Mouse (Mus musculus) limb, embryonic 15.5 days (tissue): ENCODE measurements around the gene Aqp1. TPM values are rescaled to one million over a fixed set of nuclear protein-coding genes. Genes with fewer than 3 reads are reported as not detected.

Source experiments
- ATAC-seq: fragments of 200-750 bp; cut with Nextera tagmentation; 2 replicates; pipeline ENCODE4 v1.8.0; 2017; ENCODE audit warnings: low read depth, moderate TSS enrichment; ENCODE audit not compliant: insufficient number of reproducible peaks, low FRiP score, low TSS enrichment
- H3K27ac ChIP-seq: fragments of 300-500 bp; sonication (generic); 2 replicates; pipeline ENCODE4 v1.5.1; 2015; ENCODE audit warnings: moderate library complexity, mild to moderate bottlenecking, inconsistent platforms
- H3K27me3 ChIP-seq: fragments of 300-500 bp; sonication (generic); 2 replicates; pipeline ENCODE4 v1.6.1; 2015; ENCODE audit warnings: inconsistent platforms
- H3K36me3 ChIP-seq: fragments of 300-500 bp; sonication (generic); 2 replicates; pipeline ENCODE4 v1.6.1; 2015; ENCODE audit warnings: inconsistent platforms
- H3K4me1 ChIP-seq: fragments of 300-500 bp; sonication (generic); 2 replicates; pipeline ENCODE4 v1.6.1; 2015; ENCODE audit warnings: inconsistent platforms
- H3K4me2 ChIP-seq: fragments of 300-500 bp; sonication (generic); 2 replicates; pipeline ENCODE4 v1.6.1; 2015; ENCODE audit warnings: mild to moderate bottlenecking, inconsistent platforms
- H3K4me3 ChIP-seq: fragments of 300-500 bp; sonication (generic); 2 replicates; pipeline ENCODE4 v1.5.1; 2015; ENCODE audit warnings: mild to moderate bottlenecking, inconsistent platforms
- H3K9ac ChIP-seq: fragments of 300-500 bp; sonication (generic); 2 replicates; pipeline ENCODE4 v1.6.1; 2015; ENCODE audit warnings: inconsistent platforms
- H3K9me3 ChIP-seq: fragments of 300-500 bp; sonication (generic); 2 replicates; pipeline ENCODE4 v1.6.1; 2016; ENCODE audit warnings: inconsistent platforms
- WGBS: fragments of 180-500 bp; shearing (Covaris S2); methylation state at CpG from one replicate; pipeline ENCODE4 v1.1.7; 2015; 5-methylcytosine and 5-hydroxymethylcytosine counted together
- polyA plus RNA-seq: library from polyadenylated mRNA; unstranded; fragments of >200 nt; fragmentation: Nextera tagmentation; extraction: Ambion mirVana; gene quantifications from 2 replicates; pipeline ENCODE4 v1.2.1, GENCODE M21; 2015

Gene Aqp1
- polyA plus RNA-seq, 1 experiment from 2014 or later: 122 TPM

GRCm38 (mm10) chr6:55367126-55367525 lies 30.9 kb downstream of the Aqp1 start:
- Histone ChIP-seq H3K9me3 (no peaks in the 10 kb centered on the region; the same call in 1 of the 2 replicates), H3K9ac (no peak overlapping the region), H3K36me3 (no peaks in the 10 kb centered on the region), H3K4me3 (no peak overlapping the region), H3K4me2 (no peak overlapping the region), H3K4me1 (no peaks in the 10 kb centered on the region), H3K27ac (no peak overlapping the region), H3K27me3 (no peaks in the 10 kb centered on the region)
- no peak for ATAC-seq

DNA sequence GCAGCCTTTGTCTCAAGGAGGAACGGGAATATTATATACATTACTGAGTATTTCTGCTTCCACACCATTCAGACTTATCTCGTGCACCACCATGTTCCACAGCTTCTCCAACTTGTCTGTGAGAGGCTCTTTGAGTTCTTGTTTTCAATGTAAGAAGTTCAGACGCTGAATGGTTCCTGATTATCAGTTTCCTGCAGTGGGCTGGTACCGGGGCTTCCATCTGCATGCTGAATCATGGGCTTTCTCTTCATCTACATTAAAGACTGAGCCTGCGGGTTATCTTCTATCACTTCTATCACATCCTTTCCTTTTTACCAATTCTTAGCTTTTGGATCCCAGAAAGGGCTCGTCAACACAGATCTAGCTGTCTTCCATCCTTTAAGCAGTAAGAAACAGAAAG lies 34.6 kb downstream of the Aqp1 start:
- Histone ChIP-seq H3K36me3 (no peaks in the 10 kb centered on the region), H3K4me2 (no peak overlapping the region), H3K27ac (no peak overlapping the region), H3K9me3 (no peaks in the 10 kb centered on the region; the same call in 1 of the 2 replicates), H3K4me1 (peaks cover 2% of the 10 kb centered on the region; the same call in 1 of the 2 replicates), H3K4me3 (no peak overlapping the region), H3K9ac (no peak overlapping the region), H3K27me3 (no peaks in the 10 kb centered on the region)
- ATAC-seq: no peak
- WGBS: 86% methylated on average over 6 of the region's 6 CpGs

- H3K27me3 ChIP-seq: no peaks in the 10 kb centered on the region; the same call in 1 of the 2 replicates
- H3K27ac ChIP-seq: no peak within 1 kb of the TSS
- no peak within 1 kb of the TSS for H3K4me3 ChIP-seq
- no peaks in the 10 kb centered on the region for H3K36me3 ChIP-seq
- WGBS: 68% methylated on average over 6 of the region's 6 CpGs
- no peak within 1 kb of the TSS for H3K9ac ChIP-seq
- no peak within 1 kb of the TSS for H3K4me2 ChIP-seq
- H3K9me3 ChIP-seq: no peaks in the 10 kb centered on the region; the same call in 1 of the 2 replicates
- 0 out of 2 replicates have a peak, but pooled peaks have one; percentile 9 for ATAC-seq
- peaks cover 2% of the 10 kb centered on the region; the same call in 1 of the 2 replicates for H3K4me1 ChIP-seq
These were observed 39.8 kb downstream of the Aqp1 start, which contains the start of gene Ghrhr for GRCm38 (mm10) chr6:55376076-55376475. TSS of gene Ghrhr (plus strand) at chr6:55376295.

DNA sequence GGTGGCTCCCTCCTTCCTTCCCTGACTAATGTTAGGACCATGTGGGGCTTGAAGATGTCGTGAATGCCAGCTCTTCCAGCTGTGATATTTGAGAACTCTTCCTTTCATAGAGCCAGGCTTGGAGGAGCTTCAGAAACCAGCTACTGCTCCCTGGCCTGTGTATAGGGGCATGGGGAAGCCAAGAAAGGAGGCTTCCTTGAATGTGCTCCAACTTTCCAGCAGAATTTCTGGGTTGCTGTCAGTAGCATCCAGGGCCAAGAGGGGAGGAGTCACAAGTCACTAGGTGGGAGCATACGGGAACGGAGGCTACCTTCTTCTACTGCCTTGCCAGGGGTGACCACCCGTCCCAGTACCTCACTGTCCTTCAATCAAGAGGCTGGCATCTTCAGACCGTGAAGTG lies 40.3 kb downstream of the Aqp1 start:
- no peak overlapping the region for H3K4me2 ChIP-seq
- H3K4me3 ChIP-seq: no peak overlapping the region
- H3K27ac ChIP-seq: no peak overlapping the region
- H3K9me3 ChIP-seq: no peaks in the 10 kb centered on the region
- H3K4me1 ChIP-seq: peaks cover 2% of the 10 kb centered on the region; the same call in 1 of the 2 replicates
- no peaks in the 10 kb centered on the region; the same call in 1 of the 2 replicates for H3K27me3 ChIP-seq
- H3K9ac ChIP-seq: no peak overlapping the region
- H3K36me3 ChIP-seq: no peaks in the 10 kb centered on the region
- ATAC-seq: 0 out of 2 replicates have a peak, but pooled peaks have one; percentile 33
- WGBS: 51% methylated on average over 5 of the region's 5 CpGs

DNA sequence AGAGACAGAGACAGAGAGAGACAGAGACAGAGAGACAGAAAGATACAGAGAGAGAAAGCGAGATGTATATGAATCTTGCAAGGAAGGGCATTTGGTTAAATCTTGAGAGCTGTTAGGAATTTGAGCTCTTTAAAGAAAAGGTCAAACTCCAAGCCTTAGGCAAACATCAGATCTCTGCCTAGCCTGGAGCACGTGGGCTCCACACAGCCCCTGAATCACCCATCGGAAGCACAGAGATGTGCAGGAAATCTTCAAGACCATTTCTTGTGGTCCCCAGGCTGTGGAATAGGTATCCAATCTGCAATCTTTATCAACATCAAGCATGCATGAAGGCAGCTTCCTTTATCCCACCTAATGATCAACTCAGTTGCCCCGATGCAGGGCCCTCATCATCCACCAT lies 41.2 kb downstream of the Aqp1 start:
- 89% methylated on average over 4 of the region's 4 CpGs for WGBS
- no peaks in the 10 kb centered on the region for H3K36me3 ChIP-seq
- H3K4me3 ChIP-seq: no peak overlapping the region
- no peak for ATAC-seq
- H3K27me3 ChIP-seq: no peaks in the 10 kb centered on the region; the same call in 1 of the 2 replicates
- no peak overlapping the region for H3K9ac ChIP-seq
- H3K4me1 ChIP-seq: peaks cover 2% of the 10 kb centered on the region; the same call in 1 of the 2 replicates
- no peak overlapping the region for H3K27ac ChIP-seq
- no peak overlapping the region for H3K4me2 ChIP-seq
- no peaks in the 10 kb centered on the region for H3K9me3 ChIP-seq

GRCm38 (mm10) chr6:55379641-55380335 lies 43.6 kb downstream of the Aqp1 start:
- H3K9me3 ChIP-seq: no peaks in the 10 kb centered on the region
- no peak overlapping the region for H3K27ac ChIP-seq
- H3K4me1 ChIP-seq: peaks cover 2% of the 10 kb centered on the region; the same call in 1 of the 2 replicates
- ATAC-seq: no peak
- 51% methylated on average over 3 of the region's 3 CpGs for WGBS
- H3K4me2 ChIP-seq: no peak overlapping the region
- no peak overlapping the region for H3K9ac ChIP-seq
- no peaks in the 10 kb centered on the region; the same call in 1 of the 2 replicates for H3K27me3 ChIP-seq
- no peak overlapping the region for H3K4me3 ChIP-seq
- H3K36me3 ChIP-seq: no peaks in the 10 kb centered on the region

DNA sequence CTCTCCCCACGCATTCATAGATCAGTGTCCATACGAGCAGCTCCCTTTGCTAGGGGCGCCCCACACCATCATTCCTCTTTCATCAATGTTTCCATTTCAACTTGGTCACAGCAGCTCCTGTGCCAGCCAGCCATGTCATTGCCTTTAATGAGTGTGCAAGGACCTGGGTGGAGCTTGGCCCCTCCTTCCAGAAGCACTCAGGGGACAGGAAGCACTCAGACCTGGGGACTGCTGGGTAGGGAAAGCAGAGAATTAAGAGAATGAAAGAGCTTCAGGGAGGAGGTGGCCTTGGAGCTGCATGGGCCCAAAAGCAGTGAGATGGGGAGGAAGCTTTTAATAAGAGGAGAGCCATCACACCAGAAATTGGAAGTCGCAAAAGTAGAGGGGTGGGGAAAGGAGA lies 45.7 kb downstream of the Aqp1 start:
- Histone ChIP-seq H3K27me3 (no peaks in the 10 kb centered on the region), H3K4me1 (no peaks in the 10 kb centered on the region), H3K9me3 (no peaks in the 10 kb centered on the region), H3K4me2 (no peak overlapping the region), H3K4me3 (no peak overlapping the region), H3K27ac (no peak overlapping the region), H3K9ac (no peak overlapping the region), H3K36me3 (no peaks in the 10 kb centered on the region)
- ATAC-seq: no peak
- WGBS: 70% methylated on average over 4 of the region's 4 CpGs

- no peak overlapping the region for H3K4me2 ChIP-seq
- WGBS: 9% methylated on average over 1 of the region's 1 CpGs
- H3K27ac ChIP-seq: no peak overlapping the region
- H3K36me3 ChIP-seq: no peaks in the 10 kb centered on the region
- ATAC-seq: no peak
- H3K9ac ChIP-seq: no peak overlapping the region
- no peaks in the 10 kb centered on the region for H3K9me3 ChIP-seq
- H3K4me3 ChIP-seq: no peak overlapping the region
- no peaks in the 10 kb centered on the region for H3K27me3 ChIP-seq
- no peaks in the 10 kb centered on the region for H3K4me1 ChIP-seq
These were observed 47.7 kb downstream of the Aqp1 start for GRCm38 (mm10) chr6:55383897-55384296.

DNA sequence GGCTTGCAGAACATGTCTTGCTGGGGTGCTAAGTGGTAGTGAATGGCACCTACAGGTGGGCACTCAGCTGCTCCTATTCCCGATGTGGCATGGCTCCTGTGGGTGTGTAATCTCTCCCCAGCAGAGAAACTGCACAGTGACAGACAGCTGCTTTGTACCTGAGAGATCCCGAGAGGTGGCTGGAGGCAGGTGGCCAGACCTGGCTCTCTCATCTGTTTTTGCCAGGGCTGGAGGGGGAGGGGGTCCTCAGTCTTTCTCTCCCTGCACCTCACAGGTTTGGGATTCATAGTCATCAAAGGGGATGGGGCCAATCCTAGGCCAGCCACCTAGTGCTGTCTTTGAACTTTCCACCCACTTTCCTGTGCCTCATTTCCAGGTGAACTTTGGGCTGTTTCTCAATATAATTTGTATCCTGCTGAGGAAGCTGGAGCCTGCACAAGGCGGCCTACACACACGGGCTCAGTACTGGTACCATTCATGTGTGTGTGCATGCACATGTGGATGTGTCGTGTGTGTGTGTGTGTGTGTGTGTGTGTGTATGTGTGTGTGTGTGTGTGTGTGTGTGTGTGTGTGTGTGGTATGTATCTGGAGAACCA lies 48.2 kb downstream of the Aqp1 start:
- Histone ChIP-seq H3K36me3 (no peaks in the 10 kb centered on the region), H3K4me2 (no peak overlapping the region), H3K4me3 (no peak overlapping the region), H3K27me3 (0 out of 2 replicates have a peak, but pooled peaks cover 1% of the 10 kb centered on the region), H3K9ac (no peak overlapping the region), H3K4me1 (no peaks in the 10 kb centered on the region), H3K27ac (no peak overlapping the region), H3K9me3 (no peaks in the 10 kb centered on the region)
- 74% methylated on average over 5 of the region's 5 CpGs for WGBS
- ATAC-seq: no peak

DNA sequence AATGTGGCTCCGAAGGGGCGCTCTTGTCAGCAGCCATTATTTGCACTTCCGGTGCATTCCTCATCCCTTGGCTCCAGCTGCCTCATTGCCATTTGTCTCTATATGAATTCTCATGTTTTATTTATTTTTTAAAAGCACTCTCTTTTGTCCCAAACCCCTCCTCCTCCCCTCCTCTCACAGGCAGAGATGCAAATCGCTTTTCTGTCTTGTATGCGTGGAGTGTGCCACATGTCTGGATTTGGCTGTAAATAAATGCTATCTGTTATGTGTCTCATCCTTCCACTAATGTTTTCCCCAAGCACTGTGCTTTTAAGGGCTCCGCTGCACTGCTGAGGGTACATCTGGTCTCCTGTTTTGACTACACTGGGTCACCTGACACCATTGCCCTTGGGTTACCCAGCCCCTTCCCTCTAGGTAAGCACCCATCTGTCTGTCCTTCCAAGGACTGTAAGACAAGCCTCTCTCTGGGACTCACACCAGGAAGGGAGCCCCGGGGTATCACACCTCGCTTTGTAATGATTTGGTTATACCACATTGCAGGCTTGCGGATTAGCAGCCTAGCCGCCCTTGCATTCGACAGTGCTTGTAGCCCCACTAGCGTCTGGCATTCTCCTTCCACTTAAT lies 52.4 kb downstream of the Aqp1 start:
- no peak for ATAC-seq
- WGBS: 37% methylated on average over 12 of the region's 12 CpGs
- H3K27ac ChIP-seq: no peak overlapping the region

DNA sequence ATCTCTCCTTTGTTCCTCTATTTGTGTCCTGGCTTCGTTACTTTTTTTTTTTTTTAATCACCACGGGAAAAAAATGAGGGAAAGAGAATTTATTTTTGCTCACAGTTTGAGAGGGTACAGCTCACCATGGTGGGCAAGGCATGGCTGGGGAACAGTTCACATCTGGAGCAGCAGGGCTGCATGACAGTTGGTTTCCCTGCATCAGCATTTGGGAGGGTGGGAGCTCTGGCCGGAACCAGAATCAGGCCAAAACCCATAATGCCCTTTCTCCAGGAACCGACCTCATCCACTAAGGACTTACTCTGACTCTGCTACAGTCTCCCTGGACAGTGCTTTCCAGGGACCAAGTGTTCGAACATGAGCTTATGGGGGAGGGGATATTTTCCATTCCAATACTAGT lies 53.1 kb downstream of the Aqp1 start:
- Histone ChIP-seq H3K9me3 (no peaks in the 10 kb centered on the region), H3K27ac (no peak overlapping the region), H3K4me2 (no peak overlapping the region), H3K36me3 (no peaks in the 10 kb centered on the region), H3K4me3 (no peak overlapping the region), H3K27me3 (0 out of 2 replicates have a peak, but pooled peaks cover 4% of the 10 kb centered on the region), H3K9ac (no peak overlapping the region), H3K4me1 (no peaks in the 10 kb centered on the region)
- no peak for ATAC-seq
- WGBS: 68% methylated on average over 5 of the region's 5 CpGs

More for the DNA sequence above, 52.4 kb downstream of the Aqp1 start:
- Histone ChIP-seq H3K4me1 (no peaks in the 10 kb centered on the region), H3K4me2 (no peak overlapping the region), H3K27me3 (0 out of 2 replicates have a peak, but pooled peaks cover 4% of the 10 kb centered on the region), H3K9me3 (no peaks in the 10 kb centered on the region), H3K9ac (no peak overlapping the region), H3K4me3 (no peak overlapping the region), H3K36me3 (no peaks in the 10 kb centered on the region)

GRCm38 (mm10) chr6:55391814-55392213 lies 55.6 kb downstream of the Aqp1 start:
- H3K9ac ChIP-seq: no peak overlapping the region
- ATAC-seq: no peak
- no peak overlapping the region for H3K27ac ChIP-seq
- H3K9me3 ChIP-seq: no peaks in the 10 kb centered on the region
- H3K4me2 ChIP-seq: no peak overlapping the region
- H3K4me3 ChIP-seq: no peak overlapping the region
- no peaks in the 10 kb centered on the region for H3K36me3 ChIP-seq
- 0 out of 2 replicates have a peak, but pooled peaks cover 4% of the 10 kb centered on the region for H3K27me3 ChIP-seq
- peaks cover 9% of the 10 kb centered on the region for H3K4me1 ChIP-seq
- WGBS: 17% methylated on average over 4 of the region's 4 CpGs
